Mouse (Mus musculus): Measurements from ENCODE around the gene Chrna10.

DNA sequence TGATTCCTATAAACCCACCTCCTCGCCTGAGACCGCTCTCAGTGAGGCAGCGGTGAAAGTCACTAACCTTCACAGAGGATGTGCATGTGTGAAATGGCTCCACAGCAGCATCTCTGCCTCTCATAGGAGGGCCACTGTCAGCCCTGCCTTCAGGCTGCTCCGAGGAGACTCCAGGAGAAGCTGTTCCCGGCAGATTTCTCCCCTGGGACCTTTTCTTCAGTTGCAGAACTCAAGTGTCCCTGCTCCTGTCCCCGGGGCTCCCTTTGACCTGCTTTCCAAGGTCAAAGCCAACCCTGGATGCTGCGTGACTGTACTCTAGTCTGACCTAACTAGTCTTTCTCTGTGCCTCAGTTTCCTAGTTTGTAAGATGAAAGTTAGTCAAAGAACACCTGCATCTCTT, 7.5 kb downstream of the Chrna10 start, which contains the start of gene Art5:
- TF ChIP-seq TCF12 (IDR thresholded peaks at IDR 0.05; ENCODE audit: low read depth, low read length) (no peak), KAT2A (conservative IDR thresholded peaks at IDR 0.05; ENCODE audit: low read depth, low read length) (no peak), HCFC1 (IDR thresholded peaks at IDR 0.05; ENCODE audit: low read depth, low read length) (no peak), USF1 (IDR thresholded peaks at IDR 0.05; ENCODE audit: low read depth, low read length) (no peak), ZC3H11A (IDR thresholded peaks at IDR 0.05; ENCODE audit: low read depth, low read length) (no peak), CTCF (IDR thresholded peaks at IDR 0.05 in 2 of 3, conservative IDR thresholded peaks at IDR 0.05 in 1 of 3; ENCODE audit: control insufficient read depth in 1 of 3, insufficient read depth in 1 of 3, low read depth in 2 of 3, low read length in 3 of 3, poor library complexity in 1 of 3, severe bottlenecking in 1 of 3) (no peak), POLR2A (IDR thresholded peaks at IDR 0.05; ENCODE audit: control insufficient read depth in 1 of 2, insufficient read depth in 1 of 2, low read depth in 1 of 2, low read length in 2 of 2, poor library complexity in 1 of 2) (no peak), EP300 (IDR thresholded peaks at IDR 0.05; ENCODE audit: low read depth in 1 of 2, low read length in 2 of 2) (no peak)
